Mouse (Mus musculus): Measurements from ENCODE around the gene Rln3.

DNA sequence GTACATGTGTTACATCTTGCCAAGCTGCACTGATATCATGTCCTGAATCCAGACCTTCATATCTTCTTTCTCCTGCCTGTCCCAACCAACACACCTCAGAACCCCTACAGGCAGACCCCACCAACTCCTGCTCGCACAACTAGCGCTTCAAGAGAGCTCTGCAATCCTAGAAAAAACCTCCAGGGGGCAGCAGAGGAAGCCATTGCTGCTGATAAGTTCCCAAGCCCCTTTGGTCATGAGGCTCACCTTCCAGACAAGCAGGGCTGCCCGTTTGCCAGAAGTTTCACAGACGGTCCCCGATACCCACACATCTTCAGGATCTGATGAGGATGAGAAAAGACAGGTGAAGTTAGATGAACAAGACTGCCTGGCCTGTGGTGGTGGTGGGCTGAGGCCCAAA is 5.8 kb downstream of the Rln3 start:
- TF ChIP-seq CTCF (IDR thresholded peaks at IDR 0.05; ENCODE audit: low read depth, low read length) (peak; percentile 66), TAL1 (conservative IDR thresholded peaks at IDR 0.05; ENCODE audit: low read depth, low read length) (no peak), GATA1 (IDR thresholded peaks at IDR 0.05; ENCODE audit: borderline replicate concordance, low read length) (no peak)
